Mouse (Mus musculus) heart, embryonic 13.5 days (tissue): Measurements from ENCODE around the gene Rfx2. TPM values are rescaled to one million over a fixed set of nuclear protein-coding genes. Genes with fewer than 3 reads are reported as not detected.

ENCODE experiments used
- ATAC-seq: fragments of 200-750 bp; cut with Nextera tagmentation; 2 replicates; pipeline ENCODE4 v1.8.0; 2017; ENCODE audit warnings: moderate TSS enrichment; ENCODE audit not compliant: insufficient number of reproducible peaks, low FRiP score, low TSS enrichment; ENCODE audit errors: extremely low read depth
- H3K27ac ChIP-seq: fragments of 300-500 bp; sonication (generic); replicated peaks from 2 replicates; pipeline ENCODE4 v1.5.1; 2015; ENCODE audit warnings: moderate library complexity, mild to moderate bottlenecking, inconsistent platforms
- H3K27me3 ChIP-seq: fragments of 300-500 bp; sonication (generic); replicated peaks from 2 replicates; pipeline ENCODE4 v1.6.1; 2015; ENCODE audit warnings: mild to moderate bottlenecking, inconsistent platforms
- H3K36me3 ChIP-seq: fragments of 300-500 bp; sonication (generic); 2 replicates; pipeline ENCODE4 v1.6.1; 2015; ENCODE audit warnings: mild to moderate bottlenecking, inconsistent platforms
- H3K4me1 ChIP-seq: fragments of 300-500 bp; sonication (generic); 2 replicates; pipeline ENCODE4 v1.6.1; 2015; ENCODE audit warnings: inconsistent platforms
- H3K4me2 ChIP-seq: fragments of 300-500 bp; sonication (generic); 2 replicates; pipeline ENCODE4 v1.6.1; 2015; ENCODE audit warnings: inconsistent platforms, mild to moderate bottlenecking, moderate library complexity
- H3K4me3 ChIP-seq: fragments of 300-500 bp; sonication (generic); 2 replicates; pipeline ENCODE4 v1.5.1; 2015; ENCODE audit warnings: moderate library complexity, mild to moderate bottlenecking, inconsistent platforms
- H3K9ac ChIP-seq: fragments of 300-500 bp; sonication (generic); 2 replicates; pipeline ENCODE4 v1.6.1; 2015; ENCODE audit warnings: inconsistent platforms, mild to moderate bottlenecking, moderate library complexity
- H3K9me3 ChIP-seq: fragments of 300-500 bp; sonication (generic); 2 replicates; pipeline ENCODE4 v1.6.1; 2016; ENCODE audit warnings: inconsistent platforms
- WGBS: fragments of 180-500 bp; shearing (Covaris S2); methylation state at CpG from one replicate; pipeline ENCODE4 v1.1.7; 2015; ENCODE audit warnings: mixed read lengths; 5-methylcytosine and 5-hydroxymethylcytosine counted together
- polyA plus RNA-seq: library from polyadenylated mRNA; unstranded; fragments of >200 nt; fragmentation: Nextera tagmentation; extraction: Ambion mirVana; gene quantifications from 2 replicates; pipeline ENCODE4 v1.2.1, GENCODE M21; 2015

Gene Rfx2
- polyA plus RNA-seq, 1 experiment from 2014 or later = 4.9 TPM

DNA sequence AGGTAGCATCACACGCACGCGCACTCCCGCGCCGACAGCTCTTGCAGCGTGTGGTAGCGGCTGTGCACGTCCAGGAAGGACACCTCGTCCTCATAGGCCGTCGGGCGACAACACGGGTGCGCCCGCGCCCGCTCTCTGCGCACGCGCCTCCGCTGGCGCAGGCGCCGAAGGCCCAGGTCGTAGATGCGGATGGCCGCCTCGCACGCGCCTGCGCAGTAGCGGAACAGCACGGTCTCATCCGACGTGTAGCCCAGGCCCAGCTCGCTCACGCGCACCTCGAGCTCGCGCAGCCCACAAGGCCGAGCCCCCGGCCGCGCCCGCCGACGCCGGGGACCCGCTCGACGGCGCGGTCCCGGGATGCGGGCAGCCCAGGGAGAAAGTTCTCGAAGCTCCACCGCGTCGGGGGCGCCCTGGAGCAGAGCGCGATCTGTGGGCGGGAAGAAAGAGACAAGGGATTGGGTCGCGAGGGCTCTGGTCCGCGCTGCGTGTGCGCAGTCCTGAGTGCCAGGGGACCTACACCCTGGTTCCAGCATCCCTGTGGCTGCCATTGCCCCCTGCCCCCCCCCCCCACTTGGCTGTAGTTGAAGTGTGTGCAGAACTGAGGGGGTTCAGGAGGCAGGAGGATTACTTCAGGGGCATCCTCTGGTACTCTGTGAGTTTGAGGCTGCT lies 79.3 kb downstream of the Rfx2 start:
- H3K4me3 ChIP-seq = peak overlapping the region; percentile 45
- H3K27ac ChIP-seq = no peak overlapping the region
- peaks cover 72% of the 10 kb centered on the region for H3K27me3 ChIP-seq
- no peak for ATAC-seq
- H3K4me1 ChIP-seq = peaks cover 23% of the 10 kb centered on the region
- no peaks in the 10 kb centered on the region for H3K36me3 ChIP-seq
- peak overlapping the region; percentile 64 for H3K4me2 ChIP-seq
- H3K9me3 ChIP-seq = no peaks in the 10 kb centered on the region
- H3K9ac ChIP-seq = peak overlapping the region; percentile 73
- WGBS = 17% methylated on average over 71 of the region's 71 CpGs

GRCm38 (mm10) chr17:56744173-56744572 lies 86.6 kb downstream of the Rfx2 start:
- Histone ChIP-seq H3K27ac (no peak overlapping the region), H3K27me3 (peaks cover 2% of the 10 kb centered on the region; the same call in 1 of the 2 replicates), H3K9me3 (no peaks in the 10 kb centered on the region), H3K4me2 (no peak overlapping the region), H3K9ac (no peak overlapping the region), H3K36me3 (no peaks in the 10 kb centered on the region), H3K4me3 (no peak overlapping the region), H3K4me1 (peaks cover 23% of the 10 kb centered on the region)
- WGBS = 50% methylated on average over 5 of the region's 5 CpGs
- ATAC-seq = no peak

DNA sequence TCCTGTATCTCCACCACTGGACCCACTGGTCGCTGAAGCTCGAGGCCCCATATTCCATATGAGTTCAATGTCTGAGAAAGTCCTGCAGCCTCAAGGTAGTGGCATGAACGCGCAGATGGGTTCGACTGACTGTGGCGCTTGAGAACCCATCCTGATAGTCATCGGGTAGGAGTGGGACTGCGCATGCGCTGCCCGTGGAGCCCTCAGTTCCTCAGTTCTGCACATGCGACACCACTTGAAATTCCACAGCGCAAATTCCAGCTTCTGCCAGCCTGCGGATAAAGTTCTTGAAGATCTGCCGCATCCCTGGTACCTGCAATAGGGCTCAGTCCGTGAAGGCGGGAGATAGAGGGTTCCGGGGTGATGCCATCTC lies 90.0 kb downstream of the Rfx2 start:
- H3K27me3 ChIP-seq = peaks cover 18% of the 10 kb centered on the region
- ATAC-seq = no peak
- H3K4me1 ChIP-seq = peaks cover 19% of the 10 kb centered on the region
- 54% methylated on average over 17 of the region's 17 CpGs for WGBS
- H3K9ac ChIP-seq = no peak overlapping the region
- peak overlapping the region; percentile 82 for H3K27ac ChIP-seq
- no peaks in the 10 kb centered on the region for H3K9me3 ChIP-seq
- H3K4me3 ChIP-seq = no peak overlapping the region
- no peak overlapping the region for H3K4me2 ChIP-seq
- H3K36me3 ChIP-seq = no peaks in the 10 kb centered on the region

DNA sequence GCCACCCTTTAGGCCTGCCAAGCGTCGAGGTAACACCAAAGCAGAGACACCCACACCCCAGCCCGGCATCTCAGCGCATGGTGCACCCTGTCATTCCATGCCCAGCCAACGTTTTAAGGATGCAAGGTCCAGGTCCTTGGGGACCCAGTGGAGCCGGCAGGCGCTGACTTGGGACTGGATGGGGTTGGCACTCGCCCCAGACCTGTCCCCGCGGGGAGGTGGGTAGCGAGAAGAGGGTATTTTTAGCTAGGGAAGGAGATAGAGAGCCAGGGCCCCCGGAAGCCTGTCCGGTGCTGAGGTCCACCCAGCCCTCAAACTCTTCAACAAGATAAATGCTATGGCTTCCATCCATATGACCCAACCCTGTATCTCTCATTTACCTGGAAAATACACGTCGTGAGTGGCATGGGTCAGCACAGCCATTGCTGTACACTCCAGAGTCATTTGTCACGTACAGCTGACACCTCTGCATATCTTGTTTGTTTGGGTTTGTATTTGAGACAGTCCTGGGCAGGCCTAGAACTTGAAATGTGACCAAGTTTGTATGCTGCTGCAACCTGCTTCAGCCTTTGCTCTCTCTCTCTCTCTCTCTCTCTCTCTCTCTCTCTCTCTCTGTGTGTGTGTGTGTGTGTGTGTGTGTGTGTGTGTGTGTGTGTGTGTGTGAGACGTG lies 90.6 kb downstream of the Rfx2 start:
- Histone ChIP-seq H3K27me3 (peaks cover 24% of the 10 kb centered on the region), H3K9me3 (no peaks in the 10 kb centered on the region), H3K4me3 (no peak overlapping the region), H3K4me2 (peak overlapping the region; percentile 35; the same call in 1 of the 2 replicates), H3K4me1 (peaks cover 19% of the 10 kb centered on the region), H3K36me3 (no peaks in the 10 kb centered on the region), H3K27ac (peak overlapping the region; percentile 82), H3K9ac (no peak overlapping the region)
- peak; percentile 49; the same call in 1 of the 2 replicates for ATAC-seq
- WGBS = 31% methylated on average over 17 of the region's 17 CpGs

DNA sequence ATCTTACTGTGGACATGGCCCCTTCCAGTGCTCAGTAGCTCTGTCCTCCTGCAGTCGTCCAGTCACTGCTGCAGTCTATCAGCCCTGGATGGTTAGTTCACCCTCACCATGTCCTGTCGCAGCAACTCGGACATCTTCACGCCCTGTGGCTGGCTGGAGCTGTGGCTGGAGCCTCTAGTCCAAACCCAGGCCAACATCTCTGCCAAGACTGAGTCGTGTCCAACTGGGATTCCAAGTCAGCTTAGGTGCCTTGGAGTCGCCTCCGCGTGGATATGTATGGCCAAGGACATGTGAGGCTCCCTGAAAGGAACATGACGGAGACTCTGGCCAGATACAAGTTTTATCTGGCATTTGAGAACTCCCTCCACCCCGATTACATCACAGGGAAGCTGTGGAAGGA lies 92.6 kb downstream of the Rfx2 start:
- Histone ChIP-seq H3K4me1 (peaks cover 19% of the 10 kb centered on the region), H3K4me2 (no peak overlapping the region), H3K4me3 (no peak overlapping the region), H3K27me3 (peaks cover 36% of the 10 kb centered on the region), H3K9me3 (no peaks in the 10 kb centered on the region), H3K27ac (no peak overlapping the region), H3K36me3 (no peaks in the 10 kb centered on the region), H3K9ac (no peak overlapping the region)
- WGBS = 76% methylated on average over 10 of the region's 10 CpGs
- no peak for ATAC-seq

DNA sequence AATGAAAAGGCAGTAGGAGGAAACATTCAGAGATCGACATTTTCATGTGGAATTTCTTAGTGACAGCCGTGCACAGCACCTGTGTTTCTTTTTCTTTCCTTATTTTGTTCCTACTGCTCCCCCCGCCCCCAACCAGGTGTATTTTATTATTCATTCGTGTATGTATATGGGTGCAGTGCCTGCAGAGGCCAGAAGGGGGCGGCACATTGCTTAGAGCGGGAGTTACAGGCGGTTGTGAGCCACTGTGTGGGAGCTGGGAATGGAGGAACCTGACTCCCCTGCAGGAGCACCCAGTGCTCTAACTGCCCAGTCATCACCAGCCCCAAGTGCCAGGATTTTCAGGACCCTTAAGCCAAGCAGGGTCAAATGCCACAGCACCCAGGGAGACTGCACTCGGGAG lies 94.3 kb downstream of the Rfx2 start:
- WGBS = 41% methylated on average over 8 of the region's 8 CpGs
- ATAC-seq = no peak

DNA sequence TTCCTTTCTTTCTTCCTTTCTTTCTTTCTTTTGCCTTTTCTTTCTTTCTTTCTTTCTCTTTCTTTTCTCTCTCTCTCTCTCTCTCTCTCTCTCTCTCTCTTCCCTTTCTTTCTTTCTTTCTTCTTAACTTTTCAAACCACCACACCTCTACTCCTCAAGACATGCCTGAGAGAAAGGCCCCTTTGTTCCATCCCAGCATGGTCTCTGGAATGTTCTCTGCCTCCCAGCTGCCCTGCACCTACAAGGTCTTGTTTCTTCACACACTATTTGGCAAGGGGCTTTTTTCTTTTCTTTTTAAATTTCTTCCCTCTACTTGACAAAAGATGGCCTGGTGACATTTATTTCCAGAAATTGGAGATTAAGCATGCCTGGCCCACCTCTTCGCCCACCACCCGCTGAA lies 101.2 kb downstream of the Rfx2 start:
- WGBS = 45% methylated on average over 2 of the region's 2 CpGs

More for the DNA sequence above, 94.3 kb downstream of the Rfx2 start:
- Histone ChIP-seq H3K4me1 (peaks cover 19% of the 10 kb centered on the region), H3K4me3 (no peak overlapping the region), H3K9me3 (no peaks in the 10 kb centered on the region), H3K9ac (no peak overlapping the region), H3K36me3 (no peaks in the 10 kb centered on the region), H3K4me2 (no peak overlapping the region), H3K27ac (no peak overlapping the region), H3K27me3 (peaks cover 50% of the 10 kb centered on the region)

GRCm38 (mm10) chr17:56729151-56729550 lies 101.7 kb downstream of the Rfx2 start:
- WGBS = 54% methylated on average over 6 of the region's 6 CpGs
- peaks cover 34% of the 10 kb centered on the region for H3K4me1 ChIP-seq
- no peak overlapping the region for H3K9ac ChIP-seq
- H3K27me3 ChIP-seq = peaks cover 27% of the 10 kb centered on the region
- no peaks in the 10 kb centered on the region for H3K9me3 ChIP-seq
- peaks cover 13% of the 10 kb centered on the region for H3K36me3 ChIP-seq
- no peak overlapping the region for H3K4me3 ChIP-seq
- H3K4me2 ChIP-seq = no peak overlapping the region
- ATAC-seq = no peak
- H3K27ac ChIP-seq = 0 out of 2 replicates have a peak overlapping the region, but pooled peaks have one; percentile 78

More for the DNA sequence above, 101.2 kb downstream of the Rfx2 start:
- Histone ChIP-seq H3K4me1 (peaks cover 34% of the 10 kb centered on the region), H3K4me2 (no peak overlapping the region), H3K4me3 (no peak overlapping the region), H3K27ac (no peak overlapping the region), H3K27me3 (peaks cover 29% of the 10 kb centered on the region), H3K9me3 (no peaks in the 10 kb centered on the region), H3K36me3 (peaks cover 9% of the 10 kb centered on the region), H3K9ac (no peak overlapping the region)
- no peak for ATAC-seq

GRCm38 (mm10) chr17:56728117-56728516 lies 102.7 kb downstream of the Rfx2 start:
- peaks cover 23% of the 10 kb centered on the region for H3K36me3 ChIP-seq
- H3K9me3 ChIP-seq = no peaks in the 10 kb centered on the region
- H3K4me1 ChIP-seq = peaks cover 40% of the 10 kb centered on the region
- H3K4me3 ChIP-seq = peak overlapping the region; percentile 12; the same call in 1 of the 2 replicates
- peak overlapping the region; percentile 54 for H3K4me2 ChIP-seq
- WGBS = 8% methylated on average over 12 of the region's 12 CpGs
- peak overlapping the region; percentile 78 for H3K27ac ChIP-seq
- ATAC-seq = peak; percentile 23; the same call in 1 of the 2 replicates
- peaks cover 21% of the 10 kb centered on the region for H3K27me3 ChIP-seq
- peak overlapping the region; percentile 70 for H3K9ac ChIP-seq

- Histone ChIP-seq H3K27me3 (peaks cover 19% of the 10 kb centered on the region), H3K4me2 (peak overlapping the region; percentile 54), H3K27ac (peak overlapping the region; percentile 78), H3K9ac (peak overlapping the region; percentile 70), H3K4me1 (peaks cover 45% of the 10 kb centered on the region), H3K9me3 (no peaks in the 10 kb centered on the region), H3K36me3 (peaks cover 28% of the 10 kb centered on the region), H3K4me3 (peak overlapping the region; percentile 12; the same call in 1 of the 2 replicates)
- no peak for ATAC-seq
- WGBS = 6% methylated on average over 12 of the region's 12 CpGs
Measured at GRCm38 (mm10) chr17:56727659-56728058, 103.2 kb downstream of the Rfx2 start.

DNA sequence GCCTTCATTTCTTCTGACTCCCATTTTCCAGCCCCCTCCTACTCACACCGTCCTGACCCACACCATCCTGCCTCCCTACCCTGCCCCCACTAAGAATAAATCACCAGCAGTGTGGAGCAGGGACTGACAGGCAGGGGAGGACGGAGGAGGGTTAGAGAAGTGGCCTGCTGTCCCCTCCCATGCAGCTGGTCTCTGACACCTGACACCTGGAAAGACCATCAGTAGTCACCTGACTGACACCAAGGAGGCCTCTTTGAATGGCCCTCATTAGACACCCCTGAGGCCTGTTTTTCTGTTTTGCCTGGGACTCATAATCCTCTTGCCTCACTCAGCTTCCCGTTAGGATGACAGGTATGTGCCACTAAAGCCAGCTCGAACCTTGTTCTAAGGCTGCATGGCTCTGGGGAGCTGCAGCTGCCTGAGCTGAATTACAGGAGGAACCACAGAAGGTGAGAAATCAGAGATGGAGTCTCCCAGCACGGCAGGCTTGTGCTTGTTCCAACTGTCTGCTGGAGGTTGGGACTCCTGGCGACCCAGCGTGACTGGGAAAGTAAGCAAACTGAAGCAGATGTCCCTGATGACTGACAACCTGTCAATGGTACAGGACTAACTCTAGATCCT lies 103.7 kb downstream of the Rfx2 start:
- H3K27me3 ChIP-seq = peaks cover 15% of the 10 kb centered on the region
- 15% methylated on average over 7 of the region's 7 CpGs for WGBS
- H3K4me3 ChIP-seq = no peak overlapping the region; the same call in 1 of the 2 replicates
- H3K27ac ChIP-seq = peak overlapping the region; percentile 78
- H3K9me3 ChIP-seq = no peaks in the 10 kb centered on the region
- H3K4me2 ChIP-seq = peak overlapping the region; percentile 54
- no peak for ATAC-seq
- peaks cover 33% of the 10 kb centered on the region for H3K36me3 ChIP-seq
- peaks cover 48% of the 10 kb centered on the region for H3K4me1 ChIP-seq
- H3K9ac ChIP-seq = peak overlapping the region; percentile 70
